Mouse (Mus musculus) stomach, postnatal 0 days (tissue): Measurements from ENCODE around the gene Hoxa2.

Experiments
- CTCF ChIP-seq: IDR thresholded peaks from 2 replicates; pipeline ENCODE4 v1.5.1; 2016; ENCODE audit warnings: antibody characterized with exemption, low read depth, mild to moderate bottlenecking, moderate library complexity
- EP300 ChIP-seq: optimal IDR thresholded peaks from 2 replicates; pipeline ENCODE3; 2016; ENCODE audit warnings: antibody characterized with exemption

DNA sequence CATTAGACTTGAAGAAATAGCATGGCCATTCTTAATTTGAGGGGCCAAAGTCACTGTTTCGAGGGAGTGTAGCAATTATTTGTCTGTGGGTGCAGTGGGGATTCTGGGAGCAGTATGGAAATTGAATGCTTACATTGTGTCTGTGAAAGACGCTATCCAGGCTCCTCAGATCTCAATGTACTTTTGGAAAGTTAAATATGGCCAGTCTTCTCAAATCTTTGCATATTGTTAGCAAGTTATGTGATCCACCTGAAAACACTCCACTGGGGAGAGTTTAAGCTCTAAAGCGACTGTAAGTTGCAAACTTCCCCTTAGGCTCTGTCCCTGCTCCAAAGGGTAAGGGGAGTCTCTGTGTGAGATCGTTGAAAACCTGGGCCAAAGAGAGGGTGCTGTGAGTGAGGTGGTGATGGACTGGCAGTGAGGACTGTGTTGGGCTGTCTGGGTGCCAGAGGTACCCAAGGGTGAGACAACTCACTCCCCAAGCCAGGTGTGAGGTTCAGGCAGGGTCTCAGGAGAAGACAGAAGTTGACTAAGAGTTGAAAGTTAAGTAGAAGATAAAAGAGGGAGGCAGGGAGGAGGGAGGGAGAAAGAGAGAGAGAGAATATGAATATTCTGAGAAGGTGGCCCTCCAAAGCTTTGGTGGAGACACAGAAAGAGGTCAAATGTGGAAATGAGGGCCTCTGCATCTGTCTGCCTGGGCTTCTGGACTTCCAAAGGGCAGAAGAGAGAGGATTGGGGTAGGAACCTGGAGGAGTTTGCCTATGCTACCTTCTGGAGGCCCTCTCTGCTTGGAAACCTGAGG is 42.5 kb upstream of the Hoxa2 start:
- TF ChIP-seq EP300 (no peak), CTCF (no peak)
